Mouse (Mus musculus) macrophage (primary cell): ENCODE data around the gene Cfap43. TPM values are rescaled to one million over a fixed set of nuclear protein-coding genes. Genes with fewer than 3 reads are reported as not detected.

ENCODE experiments used
- H3K27ac ChIP-seq: fragments of 350-480 bp; formaldehyde crosslinking; 2 replicates; pipeline ENCODE4 v1.9.0; 2021
- H3K36me3 ChIP-seq: fragments of 350-480 bp; formaldehyde crosslinking; 2 replicates; pipeline ENCODE4 v1.9.0; 2021; ENCODE audit errors: inconsistent target
- H3K4me3 ChIP-seq: fragments of 350-480 bp; formaldehyde crosslinking; 2 replicates; pipeline ENCODE4 v1.9.0; 2021; ENCODE audit errors: inconsistent target
- H3K79me2 ChIP-seq: fragments of 350-480 bp; formaldehyde crosslinking; 2 replicates; pipeline ENCODE4 v1.9.0; 2021; ENCODE audit errors: inconsistent target
- WGBS: methylation state at CpG from one replicate; pipeline ENCODE4 v1.1.7; 2026; ENCODE audit warnings: inconsistent platforms; ENCODE audit not compliant: missing documents; 5-methylcytosine and 5-hydroxymethylcytosine counted together
- polyA plus RNA-seq: library from polyadenylated mRNA; stranded (reverse); fragments of 250-400 nt; gene quantifications from 3 replicates; pipeline ENCODE4 v1.2.4, GENCODE M21; 2018; ENCODE audit warnings: inconsistent platforms

Cfap43 gene
- polyA plus RNA-seq, 1 experiment from 2014 or later, result 0.11 TPM

DNA sequence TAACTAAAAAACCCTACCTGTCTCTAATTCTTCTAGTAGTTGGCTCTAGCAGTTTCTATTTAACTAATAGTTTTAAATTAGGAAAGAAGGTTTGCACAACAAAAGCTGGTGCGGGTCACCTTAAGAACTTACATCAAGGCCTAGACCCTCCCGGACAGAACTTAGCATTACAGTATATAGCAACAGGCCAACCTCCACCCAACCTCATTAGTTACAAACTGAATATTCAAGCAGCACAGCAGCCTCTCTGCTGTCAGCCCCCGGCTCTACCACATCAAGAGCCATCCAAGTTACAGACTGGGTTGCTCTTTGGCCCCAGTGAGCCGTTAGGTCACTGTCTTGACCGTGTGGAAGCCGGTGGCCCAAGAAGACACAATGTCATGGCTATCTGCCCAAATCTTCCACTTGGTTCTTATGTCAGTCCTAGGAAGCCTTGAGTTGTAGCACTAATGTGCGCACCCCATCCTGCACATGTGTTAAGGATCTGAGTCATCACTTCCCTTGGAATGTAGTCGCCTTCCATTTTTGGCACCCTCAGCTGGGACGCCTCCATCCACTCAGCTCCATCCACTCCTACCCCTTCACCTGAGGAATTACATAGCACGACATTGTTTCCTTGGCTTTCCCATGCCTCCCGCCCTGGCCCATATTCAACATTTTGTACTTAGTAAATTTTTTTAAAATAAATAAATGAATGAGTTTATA, 128.6 kb downstream of the Cfap43 start:
- 93% methylated on average over 11 of the region's 11 CpGs for WGBS
- no peak overlapping the region for H3K27ac ChIP-seq
- no peaks in the 10 kb centered on the region for H3K36me3 ChIP-seq
- no peak overlapping the region for H3K4me3 ChIP-seq
- H3K79me2 ChIP-seq, result no peaks in the 10 kb centered on the region

DNA sequence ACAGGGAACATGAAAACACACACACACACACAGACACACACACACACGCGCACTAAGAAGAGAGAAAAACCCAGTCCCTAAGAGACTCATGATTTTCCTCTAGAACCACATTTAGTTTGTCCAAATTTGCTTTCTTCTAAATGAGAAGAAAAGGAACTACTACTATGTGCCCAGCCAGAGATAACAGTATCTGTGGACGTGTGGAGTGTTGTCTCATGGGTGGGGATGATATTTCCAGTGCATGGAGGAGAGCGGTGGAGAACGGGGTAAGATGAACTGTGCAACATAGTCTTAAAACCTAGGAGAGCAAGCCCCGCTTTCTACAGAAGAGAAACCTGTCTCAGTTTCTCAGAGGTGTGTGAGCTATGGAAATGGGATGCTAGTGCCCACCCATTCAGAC, 135.2 kb downstream of the Cfap43 start:
- H3K4me3 ChIP-seq, result no peak overlapping the region
- 91% methylated on average over 6 of the region's 6 CpGs for WGBS
- H3K79me2 ChIP-seq, result no peaks in the 10 kb centered on the region
- H3K36me3 ChIP-seq, result no peaks in the 10 kb centered on the region
- H3K27ac ChIP-seq, result no peak overlapping the region

DNA sequence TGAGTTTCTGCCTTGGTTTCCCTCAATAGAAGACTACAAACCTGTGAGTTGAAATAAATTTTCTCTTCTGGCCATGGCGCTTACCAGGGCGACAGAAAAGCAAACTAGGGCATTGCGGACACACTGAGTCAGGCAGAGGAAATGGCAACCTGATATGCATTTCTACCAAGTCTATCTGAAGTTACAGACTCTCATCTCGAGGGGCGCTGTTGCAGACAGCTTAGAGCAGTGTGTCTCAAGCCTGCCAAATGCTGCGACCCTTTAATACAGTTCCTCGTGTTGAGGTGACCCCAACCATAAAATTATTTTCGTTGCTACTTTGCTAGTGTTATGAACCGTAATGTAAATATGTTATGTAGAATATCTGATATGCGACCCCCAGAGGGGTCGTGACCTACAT, 138.1 kb downstream of the Cfap43 start:
- Histone ChIP-seq H3K79me2 (no peaks in the 10 kb centered on the region), H3K4me3 (no peak overlapping the region), H3K36me3 (no peaks in the 10 kb centered on the region), H3K27ac (no peak overlapping the region)
- WGBS, result 88% methylated on average over 11 of the region's 11 CpGs

DNA sequence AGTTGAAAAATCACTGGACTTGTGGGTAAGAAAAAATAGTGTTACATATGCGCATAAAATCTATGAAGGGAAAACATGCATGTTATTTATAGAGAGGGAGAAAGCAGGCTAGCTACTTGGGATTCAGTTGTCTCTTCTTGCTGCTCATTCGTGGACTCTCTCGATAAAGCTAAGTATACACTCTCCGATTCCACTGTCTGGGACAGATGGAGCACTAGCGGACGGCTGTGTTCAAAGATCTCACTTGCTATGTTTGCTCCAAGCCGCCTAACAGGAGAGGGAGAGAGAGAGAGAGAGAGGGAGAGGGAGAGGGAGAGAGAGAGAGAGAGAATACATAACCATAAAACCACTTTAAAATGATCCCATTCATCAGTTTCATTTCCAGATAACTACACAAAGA, 138.9 kb downstream of the Cfap43 start:
- 99% methylated on average over 7 of the region's 7 CpGs for WGBS
- no peaks in the 10 kb centered on the region for H3K36me3 ChIP-seq
- no peaks in the 10 kb centered on the region for H3K79me2 ChIP-seq
- no peak overlapping the region for H3K27ac ChIP-seq
- H3K4me3 ChIP-seq, result no peak overlapping the region

DNA sequence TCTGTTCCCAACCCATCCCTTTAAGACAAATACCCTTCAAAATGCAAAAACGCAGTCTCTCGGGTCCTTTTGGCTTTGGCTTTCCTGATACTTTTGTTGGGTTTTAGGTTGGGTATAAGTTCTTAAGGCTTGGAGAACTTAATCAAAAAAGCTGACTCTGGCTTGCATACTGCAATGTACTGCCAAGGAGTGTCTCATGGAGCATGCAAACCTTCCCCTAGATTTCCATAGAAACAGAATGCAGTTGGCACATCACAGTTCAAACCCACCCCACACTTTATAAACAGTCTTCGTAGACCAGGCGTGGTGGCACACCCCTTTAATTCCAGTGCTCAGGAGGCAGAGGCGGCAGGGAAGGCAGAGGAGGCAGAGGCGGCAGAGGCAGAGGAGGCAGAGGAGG, 141.2 kb downstream of the Cfap43 start:
- Histone ChIP-seq H3K27ac (no peak overlapping the region), H3K4me3 (no peak overlapping the region), H3K36me3 (no peaks in the 10 kb centered on the region), H3K79me2 (no peaks in the 10 kb centered on the region)
- WGBS, result 78% methylated on average over 4 of the region's 6 CpGs

DNA sequence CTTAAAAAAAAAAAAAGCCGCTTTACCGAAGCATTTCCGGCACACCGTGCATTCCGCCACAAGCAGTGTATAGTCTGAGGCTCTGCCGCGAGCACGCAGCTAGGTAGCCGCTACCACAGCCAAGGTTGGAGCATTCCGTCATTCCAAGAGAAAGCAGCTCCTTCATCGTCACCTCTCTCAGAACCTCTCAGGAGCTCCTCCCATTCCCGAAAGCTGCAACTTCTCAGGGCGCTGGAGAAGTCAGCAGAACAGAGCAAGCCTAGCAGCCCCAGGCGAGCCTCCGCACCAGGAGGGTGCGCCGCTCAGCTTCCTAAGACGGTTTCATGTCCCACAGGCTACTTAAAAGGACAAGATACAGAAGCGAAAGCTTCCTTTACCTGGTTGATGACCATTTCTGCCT, 163.5 kb downstream of the Cfap43 start:
- 83% methylated on average over 19 of the region's 19 CpGs for WGBS
- no peak overlapping the region for H3K27ac ChIP-seq
- H3K36me3 ChIP-seq, result no peaks in the 10 kb centered on the region
- no peak overlapping the region; the same call in 1 of the 2 replicates for H3K4me3 ChIP-seq
- no peaks in the 10 kb centered on the region for H3K79me2 ChIP-seq

DNA sequence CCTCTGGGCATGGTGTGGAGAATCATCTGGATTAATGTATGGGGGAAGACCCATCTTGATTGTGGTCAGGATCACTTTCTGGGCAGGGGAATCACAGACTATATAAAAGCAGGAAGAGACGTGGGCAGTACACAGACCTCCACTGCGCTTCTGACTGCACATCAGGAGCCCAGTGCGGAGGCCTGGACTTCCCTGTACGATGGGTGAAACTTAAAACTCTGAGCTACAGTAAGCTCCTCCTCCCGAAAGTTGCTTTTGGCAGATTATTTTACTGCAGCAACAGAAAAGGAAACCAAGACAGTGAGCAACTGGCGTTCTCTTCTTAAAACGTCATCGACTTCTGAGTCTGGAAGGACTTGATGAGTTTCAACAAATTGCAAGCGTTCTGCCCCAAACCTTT, 164.2 kb downstream of the Cfap43 start:
- H3K79me2 ChIP-seq, result no peaks in the 10 kb centered on the region
- WGBS, result 26% methylated on average over 8 of the region's 9 CpGs
- no peaks in the 10 kb centered on the region for H3K36me3 ChIP-seq

DNA sequence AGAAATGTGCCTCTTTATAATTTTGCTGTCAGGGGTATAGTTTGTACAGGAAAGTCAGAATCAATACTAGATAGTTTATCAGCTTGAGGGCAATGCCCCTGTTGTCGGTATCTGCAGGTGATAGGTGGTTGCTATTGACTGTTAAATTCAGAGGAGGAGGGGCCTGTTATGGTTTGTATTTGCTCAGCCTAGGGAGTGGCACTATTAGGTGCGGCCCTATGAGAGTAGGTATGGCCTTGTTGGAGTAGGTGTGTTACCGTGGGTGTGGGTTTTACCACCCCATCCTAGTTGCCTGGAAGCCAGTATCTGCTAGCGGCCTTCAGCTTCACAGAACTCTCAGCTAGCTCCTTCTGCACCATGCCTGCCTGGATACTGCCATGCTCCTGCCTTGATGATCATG, 165.2 kb downstream of the Cfap43 start:
- no peaks in the 10 kb centered on the region for H3K36me3 ChIP-seq
- no peak overlapping the region for H3K4me3 ChIP-seq
- no peak overlapping the region for H3K27ac ChIP-seq
- WGBS, result 94% methylated on average over 4 of the region's 4 CpGs
- no peaks in the 10 kb centered on the region for H3K79me2 ChIP-seq

More for the DNA sequence above, 164.2 kb downstream of the Cfap43 start:
- H3K4me3 ChIP-seq, result no peak overlapping the region
- no peak overlapping the region for H3K27ac ChIP-seq

DNA sequence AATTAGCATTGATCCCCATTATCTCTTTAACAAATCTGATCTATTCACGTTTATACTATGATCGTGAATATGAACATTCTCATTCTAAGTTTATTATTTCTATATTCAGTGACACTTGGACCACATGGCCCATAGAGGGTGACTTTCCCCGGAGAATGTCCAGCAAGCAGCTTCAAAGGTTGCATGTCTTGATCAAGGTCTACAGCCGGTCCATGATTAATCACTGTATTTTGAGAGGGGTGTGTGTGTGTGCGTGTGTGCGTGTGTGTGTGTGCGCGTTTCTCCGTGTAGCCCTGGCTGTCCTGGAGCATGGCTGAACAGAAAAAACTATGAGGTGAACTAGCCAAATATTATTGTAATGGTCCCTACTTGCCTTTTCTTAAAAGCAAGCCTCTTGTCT, 166.6 kb downstream of the Cfap43 start:
- no peak overlapping the region for H3K4me3 ChIP-seq
- H3K36me3 ChIP-seq, result no peaks in the 10 kb centered on the region
- no peaks in the 10 kb centered on the region for H3K79me2 ChIP-seq
- H3K27ac ChIP-seq, result no peak overlapping the region
- WGBS, result 95% methylated on average over 9 of the region's 9 CpGs

DNA sequence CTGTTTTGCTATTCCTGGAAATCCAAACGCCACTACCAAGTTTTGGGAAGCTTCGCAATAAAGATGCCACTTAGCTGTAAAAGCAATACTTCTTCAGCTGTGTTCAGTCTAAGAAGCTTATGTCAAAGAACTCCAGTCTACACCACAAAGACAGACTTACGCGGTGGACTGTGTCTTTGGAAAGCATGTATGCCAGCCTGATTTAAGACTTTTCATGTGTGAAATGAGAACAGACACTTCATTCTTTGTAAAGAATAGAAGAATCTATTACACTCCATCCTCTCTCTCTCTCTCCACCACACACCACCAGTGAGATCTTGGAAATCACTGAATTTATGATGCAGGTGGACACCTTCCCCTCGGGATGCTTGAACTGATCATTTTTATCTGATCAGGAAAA, 168.7 kb downstream of the Cfap43 start:
- H3K79me2 ChIP-seq, result no peaks in the 10 kb centered on the region
- WGBS, result 93% methylated on average over 5 of the region's 5 CpGs
- no peak overlapping the region for H3K27ac ChIP-seq
- no peak overlapping the region for H3K4me3 ChIP-seq
- H3K36me3 ChIP-seq, result no peaks in the 10 kb centered on the region

DNA sequence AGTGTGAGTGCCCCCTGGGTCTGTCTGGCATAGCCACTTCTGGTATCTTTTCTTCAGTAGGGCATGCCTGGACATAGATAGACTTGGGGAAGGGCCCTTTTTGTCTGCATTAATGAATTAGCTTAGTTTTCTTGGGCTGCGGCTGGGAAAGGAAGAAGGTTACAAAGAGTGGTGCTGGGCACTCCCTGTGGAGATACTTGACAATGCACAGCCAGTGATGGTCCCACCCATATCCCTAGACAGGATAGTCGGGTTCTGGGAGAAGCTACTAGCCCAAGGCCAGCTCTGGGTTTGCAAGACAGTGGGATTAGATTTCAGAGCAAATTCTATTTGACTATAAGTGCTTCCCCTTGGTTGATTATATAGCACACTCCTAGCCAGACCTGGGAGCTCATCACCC, 170.1 kb downstream of the Cfap43 start:
- Histone ChIP-seq H3K36me3 (no peaks in the 10 kb centered on the region), H3K4me3 (no peak overlapping the region), H3K79me2 (no peaks in the 10 kb centered on the region), H3K27ac (no peak overlapping the region)
- WGBS, result 88% methylated on average over 2 of the region's 2 CpGs

DNA sequence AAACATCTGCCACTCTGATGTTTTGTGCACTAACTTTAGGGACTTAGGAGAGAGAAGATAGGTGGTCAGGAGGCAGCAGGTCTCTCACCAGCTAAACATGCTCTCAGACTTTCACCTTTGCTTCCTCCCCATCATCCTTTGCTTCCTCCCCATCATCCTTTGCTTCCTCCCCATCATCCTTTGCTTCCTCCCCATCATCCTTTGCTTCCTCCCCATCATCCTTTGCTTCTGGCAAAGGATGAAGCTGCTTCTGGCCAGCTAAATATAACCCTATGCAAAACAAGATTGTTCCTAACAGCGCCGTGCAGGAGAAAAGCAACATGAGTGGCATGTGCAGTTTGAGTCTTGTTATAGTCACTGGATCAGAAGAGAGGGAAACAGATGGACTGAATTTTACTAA, 172.0 kb downstream of the Cfap43 start:
- H3K4me3 ChIP-seq, result no peak overlapping the region
- no peaks in the 10 kb centered on the region for H3K36me3 ChIP-seq
- WGBS, result 75% methylated on average over 2 of the region's 2 CpGs
- H3K79me2 ChIP-seq, result no peaks in the 10 kb centered on the region
- no peak overlapping the region for H3K27ac ChIP-seq

DNA sequence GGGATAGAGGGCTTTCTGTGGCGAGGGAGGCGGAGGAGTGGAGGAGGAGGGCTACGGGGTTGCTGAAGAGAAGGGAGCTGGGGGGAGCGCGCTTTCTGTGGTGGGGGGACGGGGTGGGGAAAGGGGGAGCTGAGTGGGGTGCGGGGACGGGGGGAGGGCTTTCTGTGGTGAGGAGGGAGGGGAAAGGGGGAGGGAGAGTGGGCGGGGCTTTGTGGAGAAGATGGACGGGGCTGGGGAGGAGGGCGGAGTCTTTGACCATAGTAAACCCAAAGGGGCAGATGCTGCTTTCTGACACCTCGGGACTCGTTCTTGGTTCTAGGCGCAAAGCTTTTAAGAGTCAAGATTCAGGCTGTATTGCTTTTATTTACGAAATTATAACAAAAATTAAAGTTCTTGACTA, 187.2 kb downstream of the Cfap43 start:
- Histone ChIP-seq H3K27ac (peak overlapping the region; percentile 69), H3K4me3 (peak overlapping the region; percentile 64), H3K79me2 (peaks cover 16% of the 10 kb centered on the region), H3K36me3 (peaks cover 38% of the 10 kb centered on the region)
- 0% methylated on average over 5 of the region's 15 CpGs for WGBS

DNA sequence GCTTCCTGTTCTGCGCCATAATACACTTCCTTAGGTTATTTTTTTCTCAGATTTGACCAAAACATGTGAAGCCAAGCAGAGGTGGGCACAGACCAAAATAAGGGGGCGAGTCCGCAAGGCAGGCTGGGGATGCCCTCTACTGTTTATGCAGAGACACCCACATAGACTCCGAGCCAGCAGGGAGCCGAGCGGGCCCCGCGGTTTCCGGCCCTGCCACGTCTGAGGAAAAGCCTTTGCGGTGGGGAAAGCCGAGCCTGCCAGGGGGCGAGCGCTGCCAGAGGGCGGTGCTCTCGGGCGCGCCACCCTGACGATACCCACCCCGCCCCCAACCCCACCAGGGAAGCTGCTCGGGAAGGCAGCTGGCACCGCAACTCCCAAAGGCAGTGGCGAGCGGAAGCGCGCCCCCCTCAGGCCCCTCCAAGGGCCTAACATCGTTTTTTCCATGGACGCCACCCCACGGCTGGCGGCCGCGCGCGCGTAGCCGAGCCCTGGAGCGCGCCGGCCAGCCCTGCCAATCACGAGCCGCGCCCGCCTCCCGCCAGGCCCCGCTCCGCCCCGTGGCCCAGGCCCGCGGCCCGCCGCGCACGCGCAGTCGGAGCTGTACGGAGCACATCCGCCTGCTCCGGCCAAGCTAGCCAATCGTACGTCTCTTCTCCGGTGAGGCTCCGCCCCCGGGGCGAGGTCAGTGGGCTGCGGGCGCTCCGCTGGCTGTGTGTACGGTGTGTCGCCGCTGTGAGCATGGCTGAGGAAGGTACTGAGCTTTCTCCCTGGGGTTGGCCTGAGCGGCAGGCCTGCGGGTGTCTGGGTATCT, 187.8 kb downstream of the Cfap43 start, which contains the start of gene Sfr1:
Sfr1 (plus strand) TSS at position 612 of the 811 bp plus-strand sequence.
- peak within 1 kb of the TSS; percentile 64 for H3K4me3 ChIP-seq
- under 1% methylated on average over 63 of the region's 72 CpGs for WGBS
- peaks cover 31% of the 10 kb centered on the region for H3K36me3 ChIP-seq
- peak within 1 kb of the TSS; percentile 74 for H3K27ac ChIP-seq
- peaks cover 16% of the 10 kb centered on the region for H3K79me2 ChIP-seq

DNA sequence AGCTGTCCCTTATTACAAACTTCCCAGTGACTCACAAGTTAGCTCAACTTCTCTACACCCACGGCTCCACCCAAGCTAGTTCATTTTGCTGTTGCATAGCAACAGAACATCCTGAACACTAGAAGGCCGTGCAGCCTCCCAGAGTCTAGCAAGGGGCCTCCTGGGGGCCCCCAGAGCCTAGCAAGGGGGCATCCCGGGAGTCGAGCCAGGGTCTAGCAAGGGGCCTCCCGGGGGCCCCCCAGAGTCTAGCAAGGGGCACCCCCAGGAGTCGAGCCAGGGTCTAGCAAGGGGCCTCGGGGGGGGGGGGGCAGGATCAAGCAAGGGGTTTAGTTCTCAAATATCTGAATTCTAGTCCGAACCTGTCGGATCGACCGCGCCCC, 188.4 kb downstream of the Cfap43 start:
- Histone ChIP-seq H3K79me2 (peaks cover 16% of the 10 kb centered on the region), H3K27ac (peak overlapping the region; percentile 74), H3K4me3 (peak overlapping the region; percentile 40), H3K36me3 (peaks cover 25% of the 10 kb centered on the region)
- 2% methylated on average over 12 of the region's 12 CpGs for WGBS
